Mouse (Mus musculus) liver, embryonic 13.5 days (tissue): ENCODE measurements around the gene Csmd2. TPM values are rescaled to one million over a fixed set of nuclear protein-coding genes. Genes with fewer than 3 reads are reported as not detected.

Experiments used
- ATAC-seq: fragments of 200-750 bp; cut with Nextera tagmentation; 2 replicates; pipeline ENCODE4 v1.8.0; 2017; ENCODE audit warnings: low read depth, mild to moderate bottlenecking, moderate number of reproducible peaks, moderate library complexity
- DNase-seq: peaks from one replicate; pipeline ENCODE4 v3.0.0; 2022
- H3K27ac ChIP-seq: fragments of 300-500 bp; sonication (generic); 2 replicates; pipeline ENCODE4 v1.5.1; 2015; ENCODE audit warnings: moderate library complexity, mild to moderate bottlenecking, inconsistent platforms
- H3K27me3 ChIP-seq: fragments of 300-500 bp; sonication (generic); 2 replicates; pipeline ENCODE4 v1.6.1; 2015; ENCODE audit warnings: mild to moderate bottlenecking, inconsistent platforms
- H3K36me3 ChIP-seq: fragments of 300-500 bp; sonication (generic); 2 replicates; pipeline ENCODE4 v1.6.1; 2015; ENCODE audit warnings: mild to moderate bottlenecking, inconsistent platforms
- H3K4me1 ChIP-seq: fragments of 300-500 bp; sonication (generic); replicated peaks from 2 replicates; pipeline ENCODE4 v1.6.1; 2015; ENCODE audit warnings: inconsistent platforms
- H3K4me2 ChIP-seq: fragments of 300-500 bp; sonication (generic); 2 replicates; pipeline ENCODE4 v1.6.1; 2015; ENCODE audit warnings: inconsistent platforms, mild to moderate bottlenecking, moderate library complexity
- H3K4me3 ChIP-seq: fragments of 300-500 bp; sonication (generic); replicated peaks from 2 replicates; pipeline ENCODE4 v1.5.1; 2015; ENCODE audit warnings: mild to moderate bottlenecking, inconsistent platforms
- H3K9ac ChIP-seq: fragments of 300-500 bp; sonication (generic); 2 replicates; pipeline ENCODE4 v1.6.1; 2015; ENCODE audit warnings: mild to moderate bottlenecking, inconsistent platforms
- H3K9me3 ChIP-seq: fragments of 300-500 bp; sonication (generic); replicated peaks from 2 replicates; pipeline ENCODE4 v1.6.1; 2016; ENCODE audit warnings: inconsistent platforms
- WGBS: fragments of 180-500 bp; shearing (Covaris S2); methylation state at CpG from one replicate; pipeline ENCODE4 v1.1.7; 2015; ENCODE audit not compliant: insufficient replicate concordance; 5-methylcytosine and 5-hydroxymethylcytosine counted together
- polyA plus RNA-seq: library from polyadenylated mRNA; unstranded; fragments of >200 nt; fragmentation: Nextera tagmentation; extraction: Ambion mirVana; gene quantifications from 2 replicates; pipeline ENCODE4 v1.2.1, GENCODE M21; 2015

Gene Csmd2
- polyA plus RNA-seq, 1 experiment from 2014 or later = 0.02 TPM

GRCm38 (mm10) chr4:128419988-128420617 is 432.4 kb downstream of the Csmd2 start:
- Histone ChIP-seq H3K27me3 (no peaks in the 10 kb centered on the region), H3K4me1 (no peaks in the 10 kb centered on the region), H3K4me3 (no peak overlapping the region), H3K4me2 (no peak overlapping the region), H3K27ac (no peak overlapping the region), H3K9me3 (no peaks in the 10 kb centered on the region; the same call in 1 of the 2 replicates), H3K36me3 (no peaks in the 10 kb centered on the region), H3K9ac (no peak overlapping the region)
- WGBS = 70% methylated on average over 7 of the region's 7 CpGs
- ATAC-seq (no peak), DNase-seq (no peak)

- no peak for DNase-seq
- Histone ChIP-seq H3K4me3 (no peak overlapping the region), H3K27me3 (no peaks in the 10 kb centered on the region), H3K27ac (no peak overlapping the region), H3K4me2 (no peak overlapping the region), H3K9me3 (peaks cover 4% of the 10 kb centered on the region; the same call in 1 of the 2 replicates), H3K36me3 (no peaks in the 10 kb centered on the region), H3K9ac (no peak overlapping the region), H3K4me1 (no peaks in the 10 kb centered on the region)
- ATAC-seq = no peak
- WGBS = 78% methylated on average over 4 of the region's 4 CpGs
These were observed 434.8 kb downstream of the Csmd2 start for GRCm38 (mm10) chr4:128422486-128422885.

- H3K36me3 ChIP-seq = no peaks in the 10 kb centered on the region
- H3K4me2 ChIP-seq = no peak overlapping the region
- ATAC-seq = no peak
- no peak for DNase-seq
- WGBS = 46% methylated on average over 2 of the region's 2 CpGs
- H3K9ac ChIP-seq = no peak overlapping the region
- no peaks in the 10 kb centered on the region for H3K27me3 ChIP-seq
- no peaks in the 10 kb centered on the region for H3K4me1 ChIP-seq
- peaks cover 4% of the 10 kb centered on the region; the same call in 1 of the 2 replicates for H3K9me3 ChIP-seq
- no peak overlapping the region for H3K4me3 ChIP-seq
- no peak overlapping the region for H3K27ac ChIP-seq
These were observed 437.7 kb downstream of the Csmd2 start for GRCm38 (mm10) chr4:128425339-128425738.

- no peak for DNase-seq
- H3K9ac ChIP-seq = no peak overlapping the region
- H3K4me1 ChIP-seq = no peaks in the 10 kb centered on the region
- peaks cover 4% of the 10 kb centered on the region; the same call in 1 of the 2 replicates for H3K9me3 ChIP-seq
- no peak overlapping the region for H3K4me2 ChIP-seq
- no peaks in the 10 kb centered on the region for H3K27me3 ChIP-seq
- ATAC-seq = no peak
- H3K4me3 ChIP-seq = no peak overlapping the region
- no peak overlapping the region for H3K27ac ChIP-seq
- 73% methylated on average over 14 of the region's 14 CpGs for WGBS
- H3K36me3 ChIP-seq = no peaks in the 10 kb centered on the region
These were observed 439.8 kb downstream of the Csmd2 start for GRCm38 (mm10) chr4:128427261-128428030.

- H3K36me3 ChIP-seq = no peaks in the 10 kb centered on the region
- no peak overlapping the region for H3K9ac ChIP-seq
- no peaks in the 10 kb centered on the region for H3K27me3 ChIP-seq
- DNase-seq = no peak
- H3K4me1 ChIP-seq = no peaks in the 10 kb centered on the region
- no peak overlapping the region for H3K4me3 ChIP-seq
- ATAC-seq = no peak
- 60% methylated on average over 18 of the region's 18 CpGs for whole genome bisulfite sequencing
- no peak overlapping the region for H3K27ac ChIP-seq
- H3K4me2 ChIP-seq = no peak overlapping the region
- H3K9me3 ChIP-seq = peaks cover 4% of the 10 kb centered on the region; the same call in 1 of the 2 replicates
These were observed 440.8 kb downstream of the Csmd2 start for GRCm38 (mm10) chr4:128428303-128429107.

- peaks cover 4% of the 10 kb centered on the region; the same call in 1 of the 2 replicates for H3K9me3 ChIP-seq
- no peak overlapping the region for H3K4me2 ChIP-seq
- H3K36me3 ChIP-seq = no peaks in the 10 kb centered on the region
- 69% methylated on average over 8 of the region's 8 CpGs for WGBS
- H3K27me3 ChIP-seq = no peaks in the 10 kb centered on the region
- H3K4me1 ChIP-seq = no peaks in the 10 kb centered on the region
- ATAC-seq (no peak), DNase-seq (no peak)
- no peak overlapping the region for H3K9ac ChIP-seq
- H3K27ac ChIP-seq = no peak overlapping the region
- H3K4me3 ChIP-seq = no peak overlapping the region
These were observed 441.9 kb downstream of the Csmd2 start for GRCm38 (mm10) chr4:128429591-128429990.

GRCm38 (mm10) chr4:128440550-128440949 is 452.9 kb downstream of the Csmd2 start:
- no peak overlapping the region for H3K4me3 ChIP-seq
- DNase-seq (no peak), ATAC-seq (no peak)
- WGBS = 75% methylated on average over 6 of the region's 6 CpGs
- no peak overlapping the region for H3K9ac ChIP-seq
- H3K4me1 ChIP-seq = no peaks in the 10 kb centered on the region
- no peaks in the 10 kb centered on the region for H3K9me3 ChIP-seq
- H3K27me3 ChIP-seq = no peaks in the 10 kb centered on the region
- no peak overlapping the region for H3K4me2 ChIP-seq
- no peak overlapping the region for H3K27ac ChIP-seq
- no peaks in the 10 kb centered on the region for H3K36me3 ChIP-seq

- DNase-seq = no peak
- no peak for ATAC-seq
- 68% methylated on average over 2 of the region's 2 CpGs for WGBS
- no peak overlapping the region for H3K9ac ChIP-seq
- H3K36me3 ChIP-seq = no peaks in the 10 kb centered on the region
- no peak overlapping the region for H3K4me3 ChIP-seq
- no peaks in the 10 kb centered on the region for H3K4me1 ChIP-seq
- no peaks in the 10 kb centered on the region for H3K9me3 ChIP-seq
- no peaks in the 10 kb centered on the region for H3K27me3 ChIP-seq
- no peak overlapping the region for H3K4me2 ChIP-seq
- no peak overlapping the region for H3K27ac ChIP-seq
These were observed 453.6 kb downstream of the Csmd2 start for GRCm38 (mm10) chr4:128441228-128441627.

GRCm38 (mm10) chr4:128442791-128443190 is 455.1 kb downstream of the Csmd2 start:
- no peak overlapping the region for H3K9ac ChIP-seq
- ATAC-seq (no peak), DNase-seq (no peak)
- no peak overlapping the region for H3K4me2 ChIP-seq
- no peaks in the 10 kb centered on the region; the same call in 1 of the 2 replicates for H3K9me3 ChIP-seq
- H3K4me1 ChIP-seq = no peaks in the 10 kb centered on the region
- no peak overlapping the region for H3K4me3 ChIP-seq
- no peaks in the 10 kb centered on the region for H3K27me3 ChIP-seq
- H3K36me3 ChIP-seq = no peaks in the 10 kb centered on the region
- 62% methylated on average over 8 of the region's 8 CpGs for WGBS
- H3K27ac ChIP-seq = no peak overlapping the region

GRCm38 (mm10) chr4:128445514-128446260 is 458.0 kb downstream of the Csmd2 start:
- Histone ChIP-seq H3K9me3 (no peaks in the 10 kb centered on the region; the same call in 1 of the 2 replicates), H3K36me3 (no peaks in the 10 kb centered on the region), H3K4me1 (no peaks in the 10 kb centered on the region), H3K4me2 (no peak overlapping the region), H3K27ac (no peak overlapping the region), H3K4me3 (no peak overlapping the region), H3K9ac (no peak overlapping the region), H3K27me3 (no peaks in the 10 kb centered on the region)
- ATAC-seq (no peak), DNase-seq (no peak)
- 56% methylated on average over 15 of the region's 15 CpGs for WGBS
